Mouse (Mus musculus): ENCODE measurements around the gene Sun1. TPM values are rescaled to one million over a fixed set of nuclear protein-coding genes. Genes with fewer than 3 reads are reported as not detected.

The Sun1 gene
- polyA plus RNA-seq, 1 experiment: 21.8 TPM

- no peaks in the 10 kb centered on the region for H3K4me1 ChIP-seq (ENCODE audit: control insufficient read depth, insufficient read depth, low read length)
- H3K27ac ChIP-seq (ENCODE audit: insufficient read depth, low read depth, low read length): no peak overlapping the region
- no peak overlapping the region for H3K4me3 ChIP-seq (ENCODE audit: insufficient read depth, low read length)
- TF ChIP-seq CTCF (IDR thresholded peaks at IDR 0.05; ENCODE audit: low read depth, low read length): no peak
- no peak for TF ChIP-seq POLR2A (IDR thresholded peaks at IDR 0.05; ENCODE audit: borderline replicate concordance, low read depth, low read length)
These were observed 17.3 kb upstream of the Sun1 start for GRCm38 (mm10) chr5:139183131-139183530.

- no peak overlapping the region for H3K27ac ChIP-seq (ENCODE audit: insufficient read depth, low read depth, low read length)
- no peak overlapping the region for H3K4me3 ChIP-seq (ENCODE audit: insufficient read depth, low read length)
- no peaks in the 10 kb centered on the region for H3K4me1 ChIP-seq (ENCODE audit: control insufficient read depth, insufficient read depth, low read length)
- TF ChIP-seq POLR2A (IDR thresholded peaks at IDR 0.05; ENCODE audit: borderline replicate concordance, low read depth, low read length): no peak
- TF ChIP-seq CTCF (IDR thresholded peaks at IDR 0.05; ENCODE audit: low read depth, low read length): no peak
These were observed 16.8 kb upstream of the Sun1 start for GRCm38 (mm10) chr5:139183601-139184000.

GRCm38 (mm10) chr5:139184897-139185296, 15.5 kb upstream of the Sun1 start:
- H3K4me1 ChIP-seq (ENCODE audit: control insufficient read depth, insufficient read depth, low read length): no peaks in the 10 kb centered on the region
- no peak overlapping the region for H3K27ac ChIP-seq (ENCODE audit: insufficient read depth, low read depth, low read length)
- TF ChIP-seq POLR2A (IDR thresholded peaks at IDR 0.05; ENCODE audit: borderline replicate concordance, low read depth, low read length) (no peak), CTCF (IDR thresholded peaks at IDR 0.05; ENCODE audit: low read depth, low read length) (no peak)
- H3K4me3 ChIP-seq (ENCODE audit: insufficient read depth, low read length): no peak overlapping the region

DNA sequence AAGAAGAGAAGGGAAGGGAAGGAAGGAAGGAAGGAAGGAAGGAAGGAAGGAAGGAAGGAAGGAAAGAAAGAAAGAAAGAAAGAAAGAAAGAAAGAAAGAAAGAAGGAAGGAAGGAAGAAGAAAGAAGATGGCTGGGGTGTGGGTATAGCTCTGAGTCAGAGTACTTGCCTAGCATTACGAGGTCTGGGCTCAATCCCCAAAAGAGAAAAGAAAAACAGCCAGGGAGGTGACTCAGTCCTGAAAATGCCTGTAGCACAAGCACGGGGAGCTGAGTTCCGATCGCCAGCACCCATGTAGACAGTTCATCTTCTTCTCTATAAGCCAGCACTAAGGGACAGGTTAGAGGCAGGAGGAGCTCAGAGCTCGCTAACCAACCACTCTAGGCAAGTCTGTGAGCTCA, 10.7 kb upstream of the Sun1 start:
- H3K4me1 ChIP-seq (ENCODE audit: control insufficient read depth, insufficient read depth, low read length): no peaks in the 10 kb centered on the region
- no peak for TF ChIP-seq POLR2A (IDR thresholded peaks at IDR 0.05; ENCODE audit: borderline replicate concordance, low read depth, low read length)
- no peak for TF ChIP-seq CTCF (IDR thresholded peaks at IDR 0.05; ENCODE audit: low read depth, low read length)
- no peak overlapping the region for H3K27ac ChIP-seq (ENCODE audit: insufficient read depth, low read depth, low read length)
- no peak overlapping the region for H3K4me3 ChIP-seq (ENCODE audit: insufficient read depth, low read length)

DNA sequence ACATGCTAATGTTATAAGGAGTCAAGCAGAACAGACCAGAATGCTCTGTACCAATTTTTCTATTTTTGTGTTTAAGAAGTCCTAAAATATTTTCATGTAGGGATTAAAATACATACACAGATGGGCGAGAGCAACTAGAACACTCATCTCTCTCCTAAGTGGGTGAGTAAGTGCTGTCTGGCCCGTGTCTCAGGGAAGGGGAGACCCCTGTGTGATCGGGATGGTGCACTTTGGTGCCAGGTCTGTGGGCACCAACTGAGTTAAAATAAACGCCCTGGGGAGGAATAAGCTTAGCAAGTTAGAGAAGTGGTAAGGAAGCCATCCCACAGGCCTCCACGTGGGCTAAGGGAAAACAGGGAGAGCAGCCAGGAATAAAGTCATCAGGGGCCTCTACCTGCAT, 9.5 kb upstream of the Sun1 start:
- no peaks in the 10 kb centered on the region for H3K4me1 ChIP-seq (ENCODE audit: control insufficient read depth, insufficient read depth, low read length)
- H3K27ac ChIP-seq (ENCODE audit: insufficient read depth, low read depth, low read length): no peak overlapping the region
- TF ChIP-seq POLR2A (IDR thresholded peaks at IDR 0.05; ENCODE audit: borderline replicate concordance, low read depth, low read length): no peak
- TF ChIP-seq CTCF (IDR thresholded peaks at IDR 0.05; ENCODE audit: low read depth, low read length): no peak
- no peak overlapping the region for H3K4me3 ChIP-seq (ENCODE audit: insufficient read depth, low read length)

GRCm38 (mm10) chr5:139198779-139199178, 1.7 kb upstream of the Sun1 start:
- H3K4me1 ChIP-seq (ENCODE audit: control insufficient read depth, insufficient read depth, low read length): peaks cover 28% of the 10 kb centered on the region
- TF ChIP-seq POLR2A (IDR thresholded peaks at IDR 0.05; ENCODE audit: borderline replicate concordance, low read depth, low read length) (no peak), CTCF (IDR thresholded peaks at IDR 0.05; ENCODE audit: low read depth, low read length) (no peak)
- H3K4me3 ChIP-seq (ENCODE audit: insufficient read depth, low read length): no peak overlapping the region
- H3K27ac ChIP-seq (ENCODE audit: insufficient read depth, low read depth, low read length): no peak overlapping the region

GRCm38 (mm10) chr5:139199636-139199994, 822 bp upstream of the Sun1 start:
- Histone ChIP-seq H3K4me3 (ENCODE audit: insufficient read depth, low read length) (peak overlapping the region; percentile 66), H3K27ac (ENCODE audit: insufficient read depth, low read depth, low read length) (peak overlapping the region; percentile 15; the same call in 1 of the 2 replicates), H3K4me1 (ENCODE audit: control insufficient read depth, insufficient read depth, low read length) (peaks cover 28% of the 10 kb centered on the region)
- no peak for TF ChIP-seq CTCF (IDR thresholded peaks at IDR 0.05; ENCODE audit: low read depth, low read length)
- TF ChIP-seq POLR2A (IDR thresholded peaks at IDR 0.05; ENCODE audit: borderline replicate concordance, low read depth, low read length): no peak

DNA sequence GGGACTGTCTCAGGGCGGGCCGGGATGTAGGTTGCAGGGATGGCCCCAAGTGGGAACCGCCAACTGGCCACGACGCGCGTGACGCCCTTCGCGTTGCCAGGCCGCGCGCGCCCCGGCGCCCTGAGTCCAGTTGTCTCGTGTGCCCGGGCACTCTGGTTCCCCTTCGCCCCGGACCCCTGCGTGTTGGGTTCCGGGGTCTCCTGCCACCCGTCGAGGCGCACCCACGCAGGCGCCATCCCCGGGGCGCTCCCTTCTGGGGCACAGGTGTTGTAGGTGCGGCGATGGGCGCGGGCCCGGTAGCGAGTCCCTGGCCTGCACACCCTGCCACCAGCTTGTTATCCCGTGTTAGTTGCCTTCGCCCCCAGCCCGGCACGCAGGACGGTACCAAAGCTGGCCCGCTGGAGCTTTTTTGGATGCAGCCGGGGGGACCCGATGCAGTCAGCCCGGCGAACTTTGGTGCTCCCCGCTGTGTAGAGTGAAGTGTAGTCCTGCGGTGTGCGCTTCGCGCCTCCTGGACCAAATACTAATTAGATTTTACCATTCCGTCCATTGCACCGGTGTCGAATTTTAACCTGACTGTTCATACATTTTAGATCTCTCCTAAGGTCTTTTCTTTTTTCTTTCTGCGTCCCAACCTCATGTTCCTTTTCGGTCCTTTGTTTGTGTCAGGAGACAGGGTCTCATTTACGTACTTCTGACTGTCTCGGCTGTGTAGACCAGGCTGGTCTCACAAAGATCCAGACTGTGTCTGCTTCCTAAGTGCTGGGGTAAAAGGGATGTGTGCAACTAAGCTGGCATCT, 533 bp downstream of the Sun1 start:
- TF ChIP-seq POLR2A (IDR thresholded peaks at IDR 0.05; ENCODE audit: borderline replicate concordance, low read depth, low read length): no peak
- TF ChIP-seq CTCF (IDR thresholded peaks at IDR 0.05; ENCODE audit: low read depth, low read length): no peak
- H3K27ac ChIP-seq (ENCODE audit: insufficient read depth, low read depth, low read length): no peak overlapping the region
- peak overlapping the region; percentile 86 for H3K4me3 ChIP-seq (ENCODE audit: insufficient read depth, low read length)
- H3K4me1 ChIP-seq (ENCODE audit: control insufficient read depth, insufficient read depth, low read length): peaks cover 28% of the 10 kb centered on the region

DNA sequence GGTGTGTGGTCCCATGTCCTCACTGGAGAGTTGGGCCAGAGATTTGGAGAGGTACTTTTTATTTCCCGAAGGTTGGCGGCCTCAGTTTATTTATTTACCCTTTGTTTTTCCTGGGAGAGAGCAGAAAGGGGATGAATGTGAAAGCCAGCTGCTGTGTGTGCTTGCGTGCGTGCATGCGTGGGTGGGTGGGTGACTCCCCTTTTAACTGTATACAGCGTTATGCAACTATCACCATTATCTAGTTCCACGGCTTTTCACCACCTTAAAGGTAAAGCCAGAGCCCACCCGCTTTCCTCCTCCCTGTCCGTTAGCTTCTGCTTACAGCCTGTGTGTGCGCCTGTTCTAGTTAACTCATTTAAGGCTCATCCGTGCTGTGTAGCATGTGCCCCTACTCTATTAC, 1.7 kb downstream of the Sun1 start:
- TF ChIP-seq CTCF (IDR thresholded peaks at IDR 0.05; ENCODE audit: low read depth, low read length) (no peak), POLR2A (IDR thresholded peaks at IDR 0.05; ENCODE audit: borderline replicate concordance, low read depth, low read length) (no peak)
- H3K27ac ChIP-seq (ENCODE audit: insufficient read depth, low read depth, low read length): no peak overlapping the region
- H3K4me1 ChIP-seq (ENCODE audit: control insufficient read depth, insufficient read depth, low read length): peaks cover 19% of the 10 kb centered on the region
- H3K4me3 ChIP-seq (ENCODE audit: insufficient read depth, low read length): no peak overlapping the region

- H3K27ac ChIP-seq (ENCODE audit: insufficient read depth, low read depth, low read length): no peak overlapping the region
- no peak overlapping the region for H3K4me3 ChIP-seq (ENCODE audit: insufficient read depth, low read length)
- TF ChIP-seq POLR2A (IDR thresholded peaks at IDR 0.05; ENCODE audit: borderline replicate concordance, low read depth, low read length): no peak
- no peak for TF ChIP-seq CTCF (IDR thresholded peaks at IDR 0.05; ENCODE audit: low read depth, low read length)
- peaks cover 14% of the 10 kb centered on the region for H3K4me1 ChIP-seq (ENCODE audit: control insufficient read depth, insufficient read depth, low read length)
These were observed 2.9 kb downstream of the Sun1 start for GRCm38 (mm10) chr5:139203312-139203711.
